Mouse (Mus musculus) neural tube, embryonic 14.5 days (tissue): ENCODE measurements at regions not wholly inside any gene's neighbourhood (a gene's known extent, or its start where the extent isn't known, plus 50 kb on each side); places are given as distances from the start of the nearest gene placed in this dataset.

Source experiments
- ATAC-seq: fragments of 200-750 bp; cut with Nextera tagmentation; 2 replicates; pipeline ENCODE4 v1.8.0; 2017; ENCODE audit warnings: low read depth, mild to moderate bottlenecking, moderate TSS enrichment, moderate library complexity
- H3K27ac ChIP-seq: fragments of 300-500 bp; sonication (generic); 2 replicates; pipeline ENCODE4 v1.5.1; 2014; ENCODE audit warnings: low read depth, mild to moderate bottlenecking, control low read depth, low read length, moderate library complexity, mixed read lengths
- H3K27me3 ChIP-seq: fragments of 300-500 bp; sonication (generic); 2 replicates; pipeline ENCODE4 v1.6.1; 2014; ENCODE audit warnings: low read length; ENCODE audit not compliant: control insufficient read depth, insufficient read depth
- H3K36me3 ChIP-seq: fragments of 300-500 bp; sonication (generic); 2 replicates; pipeline ENCODE4 v1.6.1; 2014; ENCODE audit warnings: low read length, mixed read lengths; ENCODE audit not compliant: control insufficient read depth, insufficient read depth
- H3K4me1 ChIP-seq: fragments of 300-500 bp; sonication (generic); 2 replicates; pipeline ENCODE4 v1.6.1; 2014; ENCODE audit warnings: low read length; ENCODE audit not compliant: control insufficient read depth, insufficient read depth
- H3K4me2 ChIP-seq: fragments of 300-500 bp; sonication (generic); 2 replicates; pipeline ENCODE4 v1.6.1; 2014; ENCODE audit warnings: mild to moderate bottlenecking, low read depth, low read length, control low read depth
- H3K4me3 ChIP-seq: fragments of 300-500 bp; sonication (generic); 2 replicates; pipeline ENCODE4 v1.5.1; 2014; ENCODE audit warnings: low read depth, low read length, control low read depth, mixed read lengths
- H3K9ac ChIP-seq: fragments of 300-500 bp; sonication (generic); replicated peaks from 2 replicates; pipeline ENCODE4 v1.6.1; 2014; ENCODE audit warnings: low read depth, mild to moderate bottlenecking, control low read depth, low read length, mixed read lengths
- H3K9me3 ChIP-seq: fragments of 300-500 bp; sonication (generic); 2 replicates; pipeline ENCODE4 v1.6.1; 2016; ENCODE audit warnings: low read length; ENCODE audit not compliant: control insufficient read depth
- WGBS: fragments of 180-500 bp; shearing (Covaris S2); extraction: QIAGEN DNeasy Blood & Tissue Kit; methylation state at CpG from one replicate; pipeline ENCODE4 v1.1.7; 2014; 5-methylcytosine and 5-hydroxymethylcytosine counted together

- Histone ChIP-seq H3K36me3 (no peaks in the 10 kb centered on the region), H3K9ac (no peak overlapping the region), H3K27me3 (no peaks in the 10 kb centered on the region), H3K4me3 (no peak overlapping the region), H3K27ac (no peak overlapping the region), H3K4me2 (no peak overlapping the region), H3K9me3 (no peaks in the 10 kb centered on the region), H3K4me1 (no peaks in the 10 kb centered on the region)
- ATAC-seq = no peak
- WGBS = 94% methylated on average over 3 of the region's 3 CpGs
Observed at GRCm38 (mm10) chr12:96427589-96427988, 735.6 kb downstream of the Flrt2 start.

- WGBS = 63% methylated on average over 3 of the region's 3 CpGs
Observed at GRCm38 (mm10) chr12:96442546-96442945, 750.5 kb downstream of the Flrt2 start.

GRCm38 (mm10) chr12:96453374-96453773, 761.3 kb downstream of the Flrt2 start:
- WGBS = 16% methylated on average over 3 of the region's 3 CpGs
- no peaks in the 10 kb centered on the region for H3K4me1 ChIP-seq

More at GRCm38 (mm10) chr12:96442546-96442945, 750.5 kb downstream of the Flrt2 start:
- Histone ChIP-seq H3K36me3 (no peaks in the 10 kb centered on the region), H3K4me3 (no peak overlapping the region), H3K4me1 (no peaks in the 10 kb centered on the region), H3K9me3 (no peaks in the 10 kb centered on the region), H3K4me2 (no peak overlapping the region), H3K27ac (no peak overlapping the region), H3K9ac (no peak overlapping the region), H3K27me3 (no peaks in the 10 kb centered on the region)
- ATAC-seq = no peak

GRCm38 (mm10) chr12:96476344-96476743, 784.3 kb downstream of the Flrt2 start:
- Histone ChIP-seq H3K9ac (no peak overlapping the region), H3K27me3 (no peaks in the 10 kb centered on the region), H3K9me3 (no peaks in the 10 kb centered on the region), H3K27ac (no peak overlapping the region), H3K4me1 (no peaks in the 10 kb centered on the region), H3K36me3 (no peaks in the 10 kb centered on the region), H3K4me3 (no peak overlapping the region), H3K4me2 (no peak overlapping the region)
- no peak for ATAC-seq
- WGBS = 70% methylated on average over 3 of the region's 3 CpGs

More at GRCm38 (mm10) chr12:96453374-96453773, 761.3 kb downstream of the Flrt2 start:
- H3K4me3 ChIP-seq = no peak overlapping the region
- H3K9ac ChIP-seq = no peak overlapping the region
- H3K4me2 ChIP-seq = no peak overlapping the region
- H3K27ac ChIP-seq = no peak overlapping the region
- H3K36me3 ChIP-seq = no peaks in the 10 kb centered on the region
- ATAC-seq = no peak
- no peaks in the 10 kb centered on the region for H3K27me3 ChIP-seq
- no peaks in the 10 kb centered on the region for H3K9me3 ChIP-seq

- no peak overlapping the region for H3K27ac ChIP-seq
- H3K9me3 ChIP-seq = no peaks in the 10 kb centered on the region
- no peaks in the 10 kb centered on the region for H3K27me3 ChIP-seq
- no peaks in the 10 kb centered on the region for H3K36me3 ChIP-seq
- H3K4me1 ChIP-seq = no peaks in the 10 kb centered on the region
- H3K4me2 ChIP-seq = no peak overlapping the region
- no peak overlapping the region for H3K4me3 ChIP-seq
- no peak for ATAC-seq
- no peak overlapping the region for H3K9ac ChIP-seq
- WGBS = 89% methylated on average over 1 of the region's 1 CpGs
Observed at GRCm38 (mm10) chr12:96488448-96488960, 796.5 kb downstream of the Flrt2 start.

- Histone ChIP-seq H3K27me3 (no peaks in the 10 kb centered on the region), H3K4me2 (no peak overlapping the region), H3K9ac (no peak overlapping the region), H3K36me3 (no peaks in the 10 kb centered on the region), H3K27ac (no peak overlapping the region), H3K4me1 (no peaks in the 10 kb centered on the region), H3K4me3 (no peak overlapping the region), H3K9me3 (no peaks in the 10 kb centered on the region)
- ATAC-seq = no peak
- WGBS = 85% methylated on average over 1 of the region's 1 CpGs
Observed at GRCm38 (mm10) chr12:96509658-96510057, 817.6 kb downstream of the Flrt2 start.

- WGBS = 73% methylated on average over 1 of the region's 1 CpGs
- Histone ChIP-seq H3K4me1 (no peaks in the 10 kb centered on the region), H3K27ac (no peak overlapping the region), H3K36me3 (no peaks in the 10 kb centered on the region), H3K9ac (no peak overlapping the region), H3K27me3 (no peaks in the 10 kb centered on the region), H3K9me3 (no peaks in the 10 kb centered on the region), H3K4me3 (no peak overlapping the region), H3K4me2 (no peak overlapping the region)
- ATAC-seq = no peak
Observed at GRCm38 (mm10) chr12:96558824-96559223, 866.8 kb downstream of the Flrt2 start.

GRCm38 (mm10) chr12:96594845-96595244, 902.8 kb downstream of the Flrt2 start:
- H3K4me3 ChIP-seq = no peak overlapping the region
- H3K27me3 ChIP-seq = no peaks in the 10 kb centered on the region
- H3K9me3 ChIP-seq = no peaks in the 10 kb centered on the region
- H3K4me2 ChIP-seq = no peak overlapping the region
- H3K9ac ChIP-seq = no peak overlapping the region
- 64% methylated on average over 3 of the region's 3 CpGs for WGBS
- no peaks in the 10 kb centered on the region for H3K36me3 ChIP-seq
- ATAC-seq = no peak
- no peak overlapping the region for H3K27ac ChIP-seq
- H3K4me1 ChIP-seq = no peaks in the 10 kb centered on the region

GRCm38 (mm10) chr12:96615134-96615533, 923.1 kb downstream of the Flrt2 start:
- WGBS = 74% methylated on average over 2 of the region's 2 CpGs
- no peak for ATAC-seq
- Histone ChIP-seq H3K36me3 (no peaks in the 10 kb centered on the region), H3K4me1 (no peaks in the 10 kb centered on the region), H3K4me2 (no peak overlapping the region), H3K27ac (no peak overlapping the region), H3K9me3 (no peaks in the 10 kb centered on the region), H3K9ac (no peak overlapping the region), H3K4me3 (no peak overlapping the region), H3K27me3 (no peaks in the 10 kb centered on the region)
